Mouse (Mus musculus) frontal cortex, postnatal 25 days (tissue): ENCODE results near the gene E030018B13Rik.

Experiments
- DNase-seq, 2 experiments: peaks; one replicate each; pipeline ENCODE4 v3.0.0; 2022; ENCODE audit warnings: low spot score in 2 of 2

The E030018B13Rik gene

GRCm38 (mm10) chr7:63897655-63898054 is 19.0 kb upstream of the E030018B13Rik start:
- no peak for DNase-seq

- DNase-seq, result no peak
Observed at GRCm38 (mm10) chr7:63898201-63898600, 18.5 kb upstream of the E030018B13Rik start.

GRCm38 (mm10) chr7:63899925-63900324 is 16.7 kb upstream of the E030018B13Rik start:
- DNase-seq, result no peak

GRCm38 (mm10) chr7:63900411-63900810 is 16.2 kb upstream of the E030018B13Rik start:
- no peak for DNase-seq

GRCm38 (mm10) chr7:63901346-63901745 is 15.3 kb upstream of the E030018B13Rik start:
- DNase-seq, result no peak

GRCm38 (mm10) chr7:63901942-63902341 is 14.7 kb upstream of the E030018B13Rik start:
- DNase-seq, result no peak

- DNase-seq, result no peak
Observed at GRCm38 (mm10) chr7:63902604-63903210, 13.9 kb upstream of the E030018B13Rik start.

GRCm38 (mm10) chr7:63903635-63904380 is 12.8 kb upstream of the E030018B13Rik start:
- DNase-seq, result no peak

GRCm38 (mm10) chr7:63905190-63905589 is 11.5 kb upstream of the E030018B13Rik start:
- DNase-seq, result no peak

- DNase-seq, result no peak
Observed at GRCm38 (mm10) chr7:63905642-63906041, 11.0 kb upstream of the E030018B13Rik start.

GRCm38 (mm10) chr7:63907778-63908495 is 8.7 kb upstream of the E030018B13Rik start:
- no peak for DNase-seq

- DNase-seq, result no peak
Observed at GRCm38 (mm10) chr7:63908496-63909285, 8.0 kb upstream of the E030018B13Rik start.

GRCm38 (mm10) chr7:63910225-63910624 is 6.4 kb upstream of the E030018B13Rik start:
- DNase-seq, result no peak

GRCm38 (mm10) chr7:63910912-63911311 is 5.7 kb upstream of the E030018B13Rik start:
- no peak for DNase-seq

GRCm38 (mm10) chr7:63911383-63912233 is 5.0 kb upstream of the E030018B13Rik start:
- DNase-seq, result no peak

GRCm38 (mm10) chr7:63912234-63912810 is 4.3 kb upstream of the E030018B13Rik start:
- no peak for DNase-seq

- DNase-seq, result no peak
Observed at GRCm38 (mm10) chr7:63912924-63913723, 3.5 kb upstream of the E030018B13Rik start.

GRCm38 (mm10) chr7:63913724-63914692 is 2.6 kb upstream of the E030018B13Rik start:
- no peak for DNase-seq

- DNase-seq, result no peak
Observed at GRCm38 (mm10) chr7:63914891-63915290, 1.8 kb upstream of the E030018B13Rik start.
